Mouse (Mus musculus) heart, adult 2 months (tissue): ENCODE measurements around the gene Foxe3.

Experiments
- CTCF ChIP-seq: fragments of 200-600 bp; IDR thresholded peaks from 2 replicates; pipeline ENCODE4 v1.8.1; 2022; ENCODE audit warnings: antibody characterized with exemption, mild to moderate bottlenecking, moderate library complexity
- EP300 ChIP-seq: fragments of 200-500 bp; IDR thresholded peaks from 2 replicates; pipeline ENCODE4 v1.6.1; 2011; ENCODE audit warnings: low read depth, low read length, control low read depth; ENCODE audit not compliant: insufficient read depth
- POLR2A ChIP-seq: fragments of 200-500 bp; IDR thresholded peaks from 2 replicates; pipeline ENCODE4 v1.6.1; 2011; ENCODE audit warnings: mild to moderate bottlenecking, low read depth, low read length, control low read depth; ENCODE audit not compliant: insufficient read depth

GRCm38 (mm10) chr4:114900866-114901642, 24.8 kb downstream of the Foxe3 start:
- TF ChIP-seq POLR2A: no peak
- no peak for TF ChIP-seq EP300
- no peak for TF ChIP-seq CTCF
